Mouse (Mus musculus) embryonic fibroblast, embryonic 13.5 days (primary cell): ENCODE measurements around the gene Tnik.

Experiments used
- CTCF ChIP-seq: IDR thresholded peaks from 2 replicates; pipeline ENCODE4 v1.5.1; 2011; ENCODE audit warnings: mild to moderate bottlenecking, control low read depth, low read length, moderate library complexity, borderline replicate concordance; ENCODE audit not compliant: insufficient read depth
- POLR2A ChIP-seq: IDR thresholded peaks from 2 replicates; pipeline ENCODE4 v1.6.1; 2011; ENCODE audit warnings: low read depth, mild to moderate bottlenecking, control low read depth, low read length, moderate library complexity

- TF ChIP-seq CTCF (no peak), POLR2A (no peak)
These were observed 443.7 kb downstream of the Tnik start for GRCm38 (mm10) chr3:28706736-28707135.
